Mouse (Mus musculus) heart, embryonic 11.5 days (tissue): ENCODE results near the gene Hfe. TPM values are rescaled to one million over a fixed set of nuclear protein-coding genes. Genes with fewer than 3 reads are reported as not detected.
A peak's percentile ranks its signal among the peaks of the same experiment; 100 is the strongest.
"Not testable (repeated sequence)": the region's sequence is repeated elsewhere in the genome, so short reads cannot be mapped to it uniquely, and the experiment has no call there.

Experiments used
- ATAC-seq: fragments of 200-750 bp; cut with Nextera tagmentation; replicated peaks from 2 replicates; pipeline ENCODE4 v1.8.0; 2017; ENCODE audit warnings: moderate library complexity; ENCODE audit not compliant: insufficient number of reproducible peaks, low FRiP score, low TSS enrichment
- H3K27ac ChIP-seq: fragments of 300-500 bp; sonication (generic); 2 replicates; pipeline ENCODE4 v1.5.1; 2014; ENCODE audit warnings: mild to moderate bottlenecking, low read depth, low read length
- H3K27me3 ChIP-seq: fragments of 300-500 bp; sonication (generic); 2 replicates; pipeline ENCODE4 v1.6.1; 2014; ENCODE audit warnings: mild to moderate bottlenecking, low read length, mixed read lengths; ENCODE audit not compliant: control insufficient read depth, insufficient read depth
- H3K36me3 ChIP-seq: fragments of 300-500 bp; sonication (generic); 2 replicates; pipeline ENCODE4 v1.6.1; 2014; ENCODE audit warnings: mild to moderate bottlenecking, low read length, moderate library complexity, mixed read lengths; ENCODE audit not compliant: control insufficient read depth, insufficient read depth
- H3K4me1 ChIP-seq: fragments of 300-500 bp; sonication (generic); 2 replicates; pipeline ENCODE4 v1.6.1; 2014; ENCODE audit warnings: low read length; ENCODE audit not compliant: control insufficient read depth, insufficient read depth
- H3K4me2 ChIP-seq: fragments of 300-500 bp; sonication (generic); 2 replicates; pipeline ENCODE4 v1.6.1; 2014; ENCODE audit warnings: mild to moderate bottlenecking, moderate library complexity
- H3K4me3 ChIP-seq: fragments of 300-500 bp; sonication (generic); 2 replicates; pipeline ENCODE4 v1.5.1; 2014; ENCODE audit warnings: low read depth, low read length
- H3K9ac ChIP-seq: fragments of 300-500 bp; sonication (generic); 2 replicates; pipeline ENCODE4 v1.6.1; 2014; ENCODE audit warnings: mild to moderate bottlenecking, low read depth, low read length, moderate library complexity
- H3K9me3 ChIP-seq: fragments of 300-500 bp; sonication (generic); replicated peaks from 2 replicates; pipeline ENCODE4 v1.6.1; 2016; ENCODE audit warnings: low read length; ENCODE audit not compliant: control insufficient read depth
- WGBS: fragments of 180-500 bp; shearing (Covaris S2); extraction: QIAGEN DNeasy Blood & Tissue Kit; methylation state at CpG from one replicate; pipeline ENCODE4 v1.1.7; 2014; ENCODE audit not compliant: insufficient replicate concordance; 5-methylcytosine and 5-hydroxymethylcytosine counted together
- polyA plus RNA-seq: library from polyadenylated mRNA; unstranded; fragments of >200 nt; fragmentation: Nextera tagmentation; extraction: Ambion mirVana; gene quantifications from 2 replicates; pipeline ENCODE4 v1.2.1, GENCODE M21; 2014

Hfe gene
- polyA plus RNA-seq, 1 experiment from 2014 or later, result 8.2 TPM

GRCm38 (mm10) chr13:23752742-23753172 lies 42.1 kb upstream of the Hfe start:
- peak overlapping the region; percentile 81; the same call in 1 of the 2 replicates for H3K27ac ChIP-seq
- H3K36me3 ChIP-seq, result no peaks in the 10 kb centered on the region
- peak overlapping the region; percentile 57 for H3K4me2 ChIP-seq
- no peaks in the 10 kb centered on the region for H3K27me3 ChIP-seq
- no peaks in the 10 kb centered on the region for H3K9me3 ChIP-seq
- H3K4me1 ChIP-seq, result peaks cover 8% of the 10 kb centered on the region
- 6% methylated on average over 6 of the region's 6 CpGs for WGBS
- peak overlapping the region; percentile 75 for H3K9ac ChIP-seq
- peak overlapping the region; percentile 34 for H3K4me3 ChIP-seq
- no peak for ATAC-seq

- not testable (repeated sequence) for H3K36me3 ChIP-seq, H3K4me1 ChIP-seq, H3K27me3 ChIP-seq, H3K9me3 ChIP-seq
- peak; percentile 83 for ATAC-seq
- peak within 1 kb of the TSS; percentile 95 for H3K27ac ChIP-seq
- H3K4me2 ChIP-seq, result peak within 1 kb of the TSS; percentile 66
- H3K4me3 ChIP-seq, result peak within 1 kb of the TSS; percentile 43
- peak within 1 kb of the TSS; percentile 75 for H3K9ac ChIP-seq
- WGBS, result 0% methylated on average over 17 of the region's 47 CpGs
Measured at GRCm38 (mm10) chr13:23752067-23752741, 41.5 kb upstream of the Hfe start, which contains the start of gene Hist1h3b. TSS of gene Hist1h3b (plus strand) at chr13:23752267.

GRCm38 (mm10) chr13:23751478-23751956 lies 40.9 kb upstream of the Hfe start:
- H3K4me3 ChIP-seq, result peak overlapping the region; percentile 43
- peak overlapping the region; percentile 66 for H3K4me2 ChIP-seq
- H3K36me3 ChIP-seq, result no peaks in the 10 kb centered on the region
- ATAC-seq, result no peak
- peaks cover 5% of the 10 kb centered on the region for H3K4me1 ChIP-seq
- WGBS, result 3% methylated on average over 11 of the region's 11 CpGs
- H3K27me3 ChIP-seq, result no peaks in the 10 kb centered on the region
- peak overlapping the region; percentile 95 for H3K27ac ChIP-seq
- peak overlapping the region; percentile 74; the same call in 1 of the 2 replicates for H3K9ac ChIP-seq
- H3K9me3 ChIP-seq, result no peaks in the 10 kb centered on the region

DNA sequence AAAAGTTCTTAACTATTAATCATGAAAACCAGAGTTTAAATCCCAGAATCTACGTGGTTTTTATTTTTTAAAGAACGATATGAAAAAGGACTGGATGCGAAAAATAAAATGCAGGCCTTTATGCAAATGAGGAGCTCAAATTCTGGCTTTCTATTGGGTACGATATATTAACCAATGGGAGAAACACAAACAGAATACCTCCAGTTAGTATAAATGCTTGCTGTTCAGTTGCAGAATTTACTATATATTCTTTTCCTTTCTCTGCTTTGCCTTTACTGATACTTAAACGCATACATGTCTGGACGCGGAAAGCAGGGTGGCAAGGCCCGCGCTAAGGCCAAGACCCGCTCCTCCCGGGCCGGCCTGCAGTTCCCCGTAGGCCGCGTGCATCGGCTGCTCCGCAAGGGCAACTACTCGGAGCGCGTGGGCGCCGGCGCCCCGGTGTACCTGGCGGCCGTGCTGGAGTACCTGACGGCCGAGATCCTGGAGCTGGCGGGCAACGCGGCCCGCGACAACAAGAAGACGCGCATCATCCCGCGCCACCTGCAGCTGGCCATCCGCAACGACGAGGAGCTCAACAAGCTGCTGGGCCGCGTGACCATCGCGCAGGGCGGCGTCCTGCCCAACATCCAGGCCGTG lies 40.3 kb upstream of the Hfe start, which contains the start of gene Hist1h2ab:
Hist1h2ab (plus strand) TSS at position 288 of the 639 bp plus-strand sequence.
- H3K27me3 ChIP-seq, H3K9me3 ChIP-seq, H3K4me1 ChIP-seq, H3K36me3 ChIP-seq: not testable (repeated sequence)
- 1% methylated on average over 25 of the region's 47 CpGs for WGBS
- peak within 1 kb of the TSS; percentile 66 for H3K4me2 ChIP-seq
- H3K9ac ChIP-seq, result peak within 1 kb of the TSS; percentile 74; the same call in 1 of the 2 replicates
- ATAC-seq, result 0 out of 2 replicates have a peak, but pooled peaks have one; percentile 27
- peak within 1 kb of the TSS; percentile 43 for H3K4me3 ChIP-seq
- peak within 1 kb of the TSS; percentile 95 for H3K27ac ChIP-seq

DNA sequence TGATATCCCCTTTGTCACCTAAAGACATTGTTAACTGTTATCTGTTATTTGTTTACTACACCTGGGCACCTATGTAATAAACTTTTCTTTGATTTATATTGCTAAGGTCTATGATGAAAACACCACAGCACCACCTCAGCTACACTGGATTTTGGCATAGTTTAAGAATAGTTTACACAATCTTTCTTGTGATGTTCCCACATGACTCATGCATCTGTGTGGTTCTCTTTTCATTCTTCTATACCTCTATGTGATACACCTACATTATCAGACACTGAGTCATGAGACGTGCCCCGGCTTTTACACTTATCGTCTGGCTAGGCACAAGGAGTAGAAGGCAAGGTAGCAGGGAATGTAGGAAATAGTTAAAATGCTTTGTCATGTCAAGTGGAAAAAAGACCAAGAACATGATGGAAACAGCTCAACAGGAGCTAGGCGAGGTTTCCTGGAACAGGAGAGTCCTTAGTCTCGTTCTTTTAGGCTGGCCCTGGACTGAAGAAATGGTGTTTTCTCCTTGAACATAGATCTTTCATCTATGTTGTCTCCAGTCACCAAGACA lies 39.0 kb upstream of the Hfe start:
- WGBS, result 87% methylated on average over 5 of the region's 5 CpGs
- Histone ChIP-seq H3K4me2 (no peak overlapping the region), H3K4me3 (no peak overlapping the region), H3K9ac (no peak overlapping the region), H3K9me3 (no peaks in the 10 kb centered on the region), H3K36me3 (no peaks in the 10 kb centered on the region), H3K27ac (peak overlapping the region; percentile 46; the same call in 1 of the 2 replicates), H3K4me1 (peaks cover 5% of the 10 kb centered on the region), H3K27me3 (no peaks in the 10 kb centered on the region)
- ATAC-seq, result no peak

DNA sequence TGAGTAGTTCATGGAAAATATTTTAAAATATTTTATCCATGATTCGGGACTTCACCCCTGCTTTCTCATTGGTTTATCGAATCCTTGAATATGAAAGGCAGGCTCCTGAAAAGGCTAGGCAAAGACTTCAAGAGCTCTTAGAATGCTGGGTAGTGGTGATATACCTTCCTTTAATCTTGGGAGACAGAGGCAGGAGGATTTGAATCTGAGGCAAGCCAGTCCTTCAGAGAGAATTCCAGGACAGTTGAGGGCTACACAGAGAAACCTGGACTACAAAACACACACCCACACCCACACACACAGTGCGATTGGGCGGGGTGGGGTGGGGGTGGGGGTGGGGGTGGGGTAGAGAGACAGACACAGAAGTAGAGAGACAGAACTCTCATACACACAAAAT lies 37.2 kb upstream of the Hfe start:
- ATAC-seq, result no peak
- H3K4me3 ChIP-seq, result no peak overlapping the region

GRCm38 (mm10) chr13:23747081-23747891 lies 36.6 kb upstream of the Hfe start:
- ATAC-seq, result no peak
- Histone ChIP-seq H3K9me3 (no peaks in the 10 kb centered on the region), H3K36me3 (no peaks in the 10 kb centered on the region), H3K4me1 (peaks cover 5% of the 10 kb centered on the region), H3K4me2 (peak overlapping the region; percentile 71), H3K9ac (peak overlapping the region; percentile 80), H3K4me3 (peak overlapping the region; percentile 37), H3K27ac (peak overlapping the region; percentile 100), H3K27me3 (no peaks in the 10 kb centered on the region)
- 5% methylated on average over 10 of the region's 13 CpGs for WGBS

More for the DNA sequence above, 37.2 kb upstream of the Hfe start:
- H3K27ac ChIP-seq, result peak overlapping the region; percentile 100
- no peaks in the 10 kb centered on the region for H3K9me3 ChIP-seq
- 12% methylated on average over 4 of the region's 4 CpGs for WGBS
- H3K27me3 ChIP-seq, result no peaks in the 10 kb centered on the region
- H3K4me2 ChIP-seq, result peak overlapping the region; percentile 71
- H3K4me1 ChIP-seq, result peaks cover 5% of the 10 kb centered on the region
- H3K9ac ChIP-seq, result peak overlapping the region; percentile 70
- no peaks in the 10 kb centered on the region for H3K36me3 ChIP-seq
